Mouse (Mus musculus): ENCODE results near the gene Tcf7l2. TPM values are rescaled to one million over a fixed set of nuclear protein-coding genes. Genes with fewer than 3 reads are reported as not detected.
A peak's percentile ranks its signal among the peaks of the same experiment; 100 is the strongest.

Gene Tcf7l2
- polyA plus RNA-seq (2014; fragmentation: Nextera tagmentation; extraction: Ambion mirVana): 146 and 150 TPM in 2 replicates

DNA sequence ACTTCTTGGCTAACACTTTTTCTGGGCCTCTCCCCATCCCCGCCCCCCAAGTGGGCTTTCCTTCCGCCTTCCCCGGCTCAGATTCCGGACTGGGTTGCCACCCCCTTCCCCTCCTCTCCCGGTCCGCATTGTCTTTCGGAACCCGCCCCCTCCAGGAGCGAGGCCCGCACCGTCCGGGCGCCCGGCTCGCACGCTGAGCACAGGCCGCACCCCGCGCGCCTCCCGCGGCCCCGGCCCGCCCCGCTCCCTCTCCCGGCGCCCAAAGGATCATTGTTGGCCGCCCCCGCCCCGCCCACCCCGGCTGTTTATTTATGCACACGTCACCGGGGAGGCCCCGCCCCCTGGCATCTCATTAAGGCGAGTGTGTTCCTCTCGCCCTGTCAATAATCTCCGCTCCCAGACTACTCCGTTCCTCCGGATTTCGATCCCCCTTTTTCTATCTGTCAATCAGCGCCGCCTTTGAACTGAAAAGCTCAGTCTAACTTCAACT, at the start of gene Tcf7l2:
Gene Tcf7l2, plus strand, starts transcription at position 382 of the 490 bp plus-strand sequence.
- Histone ChIP-seq H3K4me3 (ENCODE audit: low read depth, low read length) (peak within 1 kb of the TSS; percentile 92), H3K27me3 (ENCODE audit: control insufficient read depth, insufficient read depth, low read length) (no peaks in the 10 kb centered on the region), H3K9me3 (ENCODE audit: control insufficient read depth, low read length) (no peaks in the 10 kb centered on the region), H3K9ac (ENCODE audit: low read length) (peak within 1 kb of the TSS; percentile 97), H3K4me1 (replicated peaks; ENCODE audit: control insufficient read depth, insufficient read depth, low read length) (peaks cover 13% of the 10 kb centered on the region), H3K27ac (ENCODE audit: low read depth, low read length) (peak within 1 kb of the TSS; percentile 98), H3K36me3 (ENCODE audit: control insufficient read depth, insufficient read depth, low read length) (no peaks in the 10 kb centered on the region), H3K4me2 (ENCODE audit: low read depth, low read length, severe bottlenecking) (peak within 1 kb of the TSS; percentile 97)
- DNase-seq (ENCODE audit: low spot score) (peak; percentile 97), ATAC-seq (replicated peaks; ENCODE audit: low FRiP score) (peak; percentile 89)
- WGBS: under 1% methylated on average over 39 of the region's 42 CpGs

DNA sequence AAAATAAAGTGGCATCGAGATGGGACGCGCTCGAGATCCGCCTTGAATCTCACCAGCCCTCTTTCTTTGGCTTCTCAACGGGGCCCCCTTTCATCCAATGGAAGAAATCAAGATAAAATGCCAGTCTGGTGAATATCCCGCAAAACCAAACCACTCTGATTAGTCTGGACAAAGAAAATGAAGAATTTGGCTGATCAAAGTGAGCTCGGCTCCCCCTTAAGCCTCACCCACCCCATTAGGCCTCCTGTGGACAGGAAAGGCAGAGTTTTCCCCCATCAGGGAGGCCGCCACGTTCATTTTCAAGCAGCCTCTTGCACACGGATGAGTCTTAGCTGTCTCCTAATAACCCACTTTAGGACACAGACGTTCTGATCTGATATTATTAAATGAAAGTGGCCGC, 47.0 kb upstream of the Tcf7l2 start:
- peaks cover 9% of the 10 kb centered on the region; the same call in 1 of the 2 replicates for H3K27me3 ChIP-seq (ENCODE audit: control insufficient read depth, insufficient read depth, low read length)
- no peaks in the 10 kb centered on the region for H3K9me3 ChIP-seq (ENCODE audit: control insufficient read depth, low read length)
- H3K4me1 ChIP-seq (replicated peaks; ENCODE audit: control insufficient read depth, insufficient read depth, low read length): peaks cover 4% of the 10 kb centered on the region; the same call in 1 of the 2 replicates
- no peak overlapping the region for H3K4me3 ChIP-seq (ENCODE audit: low read depth, low read length)
- no peak overlapping the region for H3K27ac ChIP-seq (ENCODE audit: low read depth, low read length)
- no peak overlapping the region for H3K9ac ChIP-seq (ENCODE audit: low read length)
- DNase-seq (ENCODE audit: low spot score) (no peak), ATAC-seq (replicated peaks; ENCODE audit: low FRiP score) (no peak)
- 0 out of 2 replicates have a peak overlapping the region, but pooled peaks have one; percentile 0 for H3K4me2 ChIP-seq (ENCODE audit: low read depth, low read length, severe bottlenecking)
- WGBS: 14% methylated on average over 13 of the region's 13 CpGs
- H3K36me3 ChIP-seq (ENCODE audit: control insufficient read depth, insufficient read depth, low read length): no peaks in the 10 kb centered on the region

DNA sequence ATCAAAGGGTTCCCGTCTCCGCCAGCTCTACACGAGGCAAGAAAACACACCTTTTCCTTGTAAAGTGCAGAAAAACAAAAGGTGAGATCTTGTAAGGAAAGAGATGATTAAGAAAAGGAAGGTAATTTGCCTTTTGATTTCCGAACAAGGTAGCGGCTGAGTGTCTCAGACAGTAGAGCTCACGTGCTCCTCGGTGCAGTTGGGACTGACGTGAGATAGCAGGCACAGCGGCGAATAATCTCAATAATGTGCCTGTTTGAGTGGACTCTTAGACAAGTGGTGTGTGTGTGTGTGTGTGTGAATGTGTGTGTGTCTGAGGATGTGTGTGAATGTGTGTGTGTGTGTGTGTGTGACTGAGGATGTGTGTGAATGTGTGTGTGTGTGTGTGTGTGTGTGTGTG, 46.2 kb upstream of the Tcf7l2 start:
- 77% methylated on average over 10 of the region's 10 CpGs for WGBS
- H3K4me3 ChIP-seq (ENCODE audit: low read depth, low read length): no peak overlapping the region
- peaks cover 9% of the 10 kb centered on the region; the same call in 1 of the 2 replicates for H3K27me3 ChIP-seq (ENCODE audit: control insufficient read depth, insufficient read depth, low read length)
- H3K36me3 ChIP-seq (ENCODE audit: control insufficient read depth, insufficient read depth, low read length): no peaks in the 10 kb centered on the region
- DNase-seq (ENCODE audit: low spot score): no peak
- H3K27ac ChIP-seq (ENCODE audit: low read depth, low read length): no peak overlapping the region
- no peaks in the 10 kb centered on the region for H3K9me3 ChIP-seq (ENCODE audit: control insufficient read depth, low read length)
- no peak overlapping the region for H3K4me2 ChIP-seq (ENCODE audit: low read depth, low read length, severe bottlenecking)
- peaks cover 4% of the 10 kb centered on the region; the same call in 1 of the 2 replicates for H3K4me1 ChIP-seq (replicated peaks; ENCODE audit: control insufficient read depth, insufficient read depth, low read length)
- no peak overlapping the region for H3K9ac ChIP-seq (ENCODE audit: low read length)
- no peak for ATAC-seq (replicated peaks; ENCODE audit: low FRiP score)

- no peak overlapping the region for H3K4me2 ChIP-seq (ENCODE audit: low read depth, low read length, severe bottlenecking)
- WGBS: 69% methylated on average over 5 of the region's 5 CpGs
Measured at GRCm38 (mm10) chr19:55698892-55699291, 42.7 kb upstream of the Tcf7l2 start.

DNA sequence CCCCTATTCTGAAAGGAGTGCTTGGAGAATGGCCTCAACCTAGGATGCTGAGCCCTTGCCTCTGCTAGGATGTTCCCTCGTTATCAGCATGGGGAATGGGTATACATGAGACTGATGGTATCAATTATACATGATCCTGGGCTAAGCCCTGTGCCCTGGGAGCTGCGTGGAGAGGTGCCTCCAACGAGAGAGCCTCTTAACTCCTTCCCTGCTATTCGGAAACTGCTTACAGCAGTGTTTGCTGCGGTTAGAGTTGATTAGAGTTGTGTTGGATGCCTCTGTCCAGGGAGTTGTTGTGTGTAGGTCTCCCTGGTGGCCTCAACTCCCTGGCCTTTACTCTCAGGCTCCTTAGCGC, 41.4 kb upstream of the Tcf7l2 start:
- Histone ChIP-seq H3K4me1 (replicated peaks; ENCODE audit: control insufficient read depth, insufficient read depth, low read length) (no peaks in the 10 kb centered on the region), H3K4me3 (ENCODE audit: low read depth, low read length) (no peak overlapping the region), H3K9ac (ENCODE audit: low read length) (no peak overlapping the region), H3K36me3 (ENCODE audit: control insufficient read depth, insufficient read depth, low read length) (no peaks in the 10 kb centered on the region), H3K4me2 (ENCODE audit: low read depth, low read length, severe bottlenecking) (no peak overlapping the region), H3K9me3 (ENCODE audit: control insufficient read depth, low read length) (no peaks in the 10 kb centered on the region), H3K27ac (ENCODE audit: low read depth, low read length) (no peak overlapping the region), H3K27me3 (ENCODE audit: control insufficient read depth, insufficient read depth, low read length) (no peaks in the 10 kb centered on the region; the same call in 1 of the 2 replicates)
- ATAC-seq (replicated peaks; ENCODE audit: low FRiP score) (no peak), DNase-seq (ENCODE audit: low spot score) (no peak)
- WGBS: 61% methylated on average over 6 of the region's 6 CpGs

More at GRCm38 (mm10) chr19:55698892-55699291, 42.7 kb upstream of the Tcf7l2 start:
- H3K9me3 ChIP-seq (ENCODE audit: control insufficient read depth, low read length): no peaks in the 10 kb centered on the region
- H3K27me3 ChIP-seq (ENCODE audit: control insufficient read depth, insufficient read depth, low read length): peaks cover 1% of the 10 kb centered on the region; the same call in 1 of the 2 replicates
- no peaks in the 10 kb centered on the region for H3K36me3 ChIP-seq (ENCODE audit: control insufficient read depth, insufficient read depth, low read length)
- DNase-seq (ENCODE audit: low spot score): no peak
- H3K4me1 ChIP-seq (replicated peaks; ENCODE audit: control insufficient read depth, insufficient read depth, low read length): peaks cover 4% of the 10 kb centered on the region; the same call in 1 of the 2 replicates
- H3K27ac ChIP-seq (ENCODE audit: low read depth, low read length): no peak overlapping the region
- no peak overlapping the region for H3K9ac ChIP-seq (ENCODE audit: low read length)
- ATAC-seq (replicated peaks; ENCODE audit: low FRiP score): no peak
- H3K4me3 ChIP-seq (ENCODE audit: low read depth, low read length): no peak overlapping the region

- 72% methylated on average over 11 of the region's 11 CpGs for WGBS
- no peaks in the 10 kb centered on the region for H3K9me3 ChIP-seq (ENCODE audit: control insufficient read depth, low read length)
- no peak for ATAC-seq (replicated peaks; ENCODE audit: low FRiP score)
- no peak overlapping the region for H3K27ac ChIP-seq (ENCODE audit: low read depth, low read length)
- no peak overlapping the region for H3K4me3 ChIP-seq (ENCODE audit: low read depth, low read length)
- no peaks in the 10 kb centered on the region for H3K4me1 ChIP-seq (replicated peaks; ENCODE audit: control insufficient read depth, insufficient read depth, low read length)
- no peak for DNase-seq (ENCODE audit: low spot score)
- no peak overlapping the region for H3K4me2 ChIP-seq (ENCODE audit: low read depth, low read length, severe bottlenecking)
- no peaks in the 10 kb centered on the region; the same call in 1 of the 2 replicates for H3K27me3 ChIP-seq (ENCODE audit: control insufficient read depth, insufficient read depth, low read length)
- H3K9ac ChIP-seq (ENCODE audit: low read length): no peak overlapping the region
- no peaks in the 10 kb centered on the region for H3K36me3 ChIP-seq (ENCODE audit: control insufficient read depth, insufficient read depth, low read length)
Measured at GRCm38 (mm10) chr19:55700569-55701282, 40.9 kb upstream of the Tcf7l2 start.

- H3K4me3 ChIP-seq (ENCODE audit: low read depth, low read length): no peak overlapping the region
- H3K36me3 ChIP-seq (ENCODE audit: control insufficient read depth, insufficient read depth, low read length): no peaks in the 10 kb centered on the region
- no peaks in the 10 kb centered on the region for H3K9me3 ChIP-seq (ENCODE audit: control insufficient read depth, low read length)
- H3K27me3 ChIP-seq (ENCODE audit: control insufficient read depth, insufficient read depth, low read length): no peaks in the 10 kb centered on the region; the same call in 1 of the 2 replicates
- no peak for ATAC-seq (replicated peaks; ENCODE audit: low FRiP score)
- no peaks in the 10 kb centered on the region for H3K4me1 ChIP-seq (replicated peaks; ENCODE audit: control insufficient read depth, insufficient read depth, low read length)
- WGBS: 87% methylated on average over 9 of the region's 9 CpGs
- DNase-seq (ENCODE audit: low spot score): no peak
- H3K27ac ChIP-seq (ENCODE audit: low read depth, low read length): no peak overlapping the region
- no peak overlapping the region for H3K9ac ChIP-seq (ENCODE audit: low read length)
- H3K4me2 ChIP-seq (ENCODE audit: low read depth, low read length, severe bottlenecking): no peak overlapping the region
Measured at GRCm38 (mm10) chr19:55701283-55701633, 40.4 kb upstream of the Tcf7l2 start.

GRCm38 (mm10) chr19:55702081-55702480, 39.5 kb upstream of the Tcf7l2 start:
- no peak overlapping the region for H3K9ac ChIP-seq (ENCODE audit: low read length)
- no peaks in the 10 kb centered on the region for H3K4me1 ChIP-seq (replicated peaks; ENCODE audit: control insufficient read depth, insufficient read depth, low read length)
- H3K4me2 ChIP-seq (ENCODE audit: low read depth, low read length, severe bottlenecking): no peak overlapping the region
- no peaks in the 10 kb centered on the region; the same call in 1 of the 2 replicates for H3K27me3 ChIP-seq (ENCODE audit: control insufficient read depth, insufficient read depth, low read length)
- H3K4me3 ChIP-seq (ENCODE audit: low read depth, low read length): no peak overlapping the region
- ATAC-seq (replicated peaks; ENCODE audit: low FRiP score): no peak
- H3K36me3 ChIP-seq (ENCODE audit: control insufficient read depth, insufficient read depth, low read length): no peaks in the 10 kb centered on the region
- H3K27ac ChIP-seq (ENCODE audit: low read depth, low read length): no peak overlapping the region
- H3K9me3 ChIP-seq (ENCODE audit: control insufficient read depth, low read length): no peaks in the 10 kb centered on the region
- WGBS: 70% methylated on average over 4 of the region's 4 CpGs
- DNase-seq (ENCODE audit: low spot score): no peak

All from forebrain, embryonic 11.5 days (tissue).